Mouse (Mus musculus): ENCODE measurements around the gene Ltb.
"Not testable (repeated sequence)": the region's sequence is repeated elsewhere in the genome, so short reads cannot be mapped to it uniquely, and the experiment has no call there.

Ltb gene

DNA sequence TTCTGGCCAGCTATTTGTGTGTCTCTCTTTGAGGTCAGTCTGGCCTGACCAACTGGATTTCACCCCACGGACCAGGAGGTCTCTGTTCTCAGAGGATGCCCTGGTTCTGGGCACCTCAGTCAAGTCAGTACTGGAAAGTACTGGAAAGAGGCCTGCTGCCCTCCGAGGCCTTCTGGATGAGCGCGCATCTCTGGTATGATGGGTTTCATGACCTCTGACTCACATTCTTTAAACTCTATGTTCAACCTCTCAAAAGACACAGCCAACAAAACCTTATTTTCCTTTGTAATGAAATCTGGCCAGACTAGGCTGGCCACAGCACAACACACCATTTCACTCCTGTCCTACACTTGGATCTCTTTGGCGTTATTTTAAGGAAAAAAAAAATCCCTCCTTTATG lies 31.2 kb downstream of the Ltb start:
- no peak for DNase-seq (ENCODE audit: low spot score)

GRCm38 (mm10) chr17:35226561-35227046 lies 32.4 kb downstream of the Ltb start:
- no peak for DNase-seq (ENCODE audit: low spot score)

GRCm38 (mm10) chr17:35231022-35231421 lies 36.8 kb downstream of the Ltb start:
- no peak for DNase-seq (ENCODE audit: low spot score)

GRCm38 (mm10) chr17:35232043-35232442 lies 37.8 kb downstream of the Ltb start:
- DNase-seq (ENCODE audit: low spot score): peak; percentile 80

DNA sequence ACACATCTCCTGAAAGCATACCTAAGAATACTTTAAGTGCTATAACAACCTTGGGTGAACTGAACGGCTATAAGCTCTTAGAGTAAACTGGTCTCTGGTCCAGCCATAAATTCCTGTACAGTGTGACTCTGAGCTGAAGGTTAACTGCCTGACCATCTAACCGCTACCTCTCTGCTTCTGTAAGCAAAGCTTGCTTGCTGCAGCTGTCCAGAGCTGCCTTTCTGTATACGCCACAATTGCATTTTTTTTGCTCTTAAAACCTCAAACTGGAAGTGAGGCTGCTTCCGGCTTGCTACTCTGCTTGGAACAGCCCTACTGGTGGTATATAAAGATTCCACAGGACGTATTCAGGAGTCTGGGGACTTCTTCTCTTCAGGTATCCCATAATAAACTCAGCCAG lies 38.4 kb downstream of the Ltb start:
- DNase-seq (ENCODE audit: low spot score): no peak

DNA sequence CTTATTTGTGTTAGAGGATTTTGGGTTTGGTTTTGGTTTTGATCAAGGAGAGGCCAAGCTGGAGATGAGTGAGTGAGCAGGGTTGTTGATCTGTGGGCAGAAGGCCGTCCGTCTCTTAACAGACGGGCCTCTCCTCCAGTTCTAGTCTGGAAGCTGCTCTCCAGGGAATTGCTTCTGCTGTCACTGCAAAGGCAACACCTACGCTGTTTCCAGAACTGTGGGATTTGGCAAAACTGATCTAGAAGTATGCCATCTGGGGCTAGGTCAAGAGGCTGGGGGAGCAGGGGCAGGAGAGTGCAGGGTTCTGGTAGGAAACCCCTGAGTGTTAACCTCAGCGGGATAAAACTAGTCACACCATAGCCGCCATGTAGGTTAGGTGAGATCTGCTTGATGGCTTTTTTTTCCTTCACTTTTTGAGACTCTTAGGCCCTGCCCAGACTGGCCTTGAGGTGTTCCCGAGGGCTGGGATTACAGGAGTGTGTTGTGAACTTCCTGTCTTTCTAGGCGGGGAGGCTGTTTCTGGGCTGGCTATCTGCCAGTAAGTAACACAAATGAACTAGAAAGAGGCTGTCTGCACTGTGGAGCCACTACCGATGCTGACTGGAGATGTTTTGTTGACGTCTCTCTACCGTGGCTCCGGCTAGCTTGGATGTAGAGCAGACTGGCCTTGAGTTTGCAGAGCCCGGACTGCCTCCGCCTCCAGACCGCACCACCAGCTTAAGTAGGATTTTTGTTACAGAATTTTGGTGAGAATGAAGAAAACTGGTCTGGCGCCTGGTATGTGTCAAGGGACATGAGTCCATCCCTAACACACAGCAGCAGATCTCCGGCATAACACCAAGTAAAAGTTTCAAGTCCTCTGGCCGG lies 39.1 kb downstream of the Ltb start, which contains the start of gene Atp6v1g2:
Gene Atp6v1g2, plus strand, starts transcription at position 547 of the 867 bp plus-strand sequence.
- peak; percentile 47 for DNase-seq (ENCODE audit: low spot score)

GRCm38 (mm10) chr17:35234090-35234489 lies 39.9 kb downstream of the Ltb start:
- not testable (repeated sequence) for DNase-seq (ENCODE audit: low spot score)

GRCm38 (mm10) chr17:35234903-35235302 lies 40.7 kb downstream of the Ltb start:
- DNase-seq (ENCODE audit: low spot score): no peak

- DNase-seq (ENCODE audit: low spot score): peak; percentile 99
Measured at GRCm38 (mm10) chr17:35235614-35236389, 41.6 kb downstream of the Ltb start, which contains the start of gene Nfkbil1. TSS of gene Nfkbil1 (minus strand) at chr17:35235792.

GRCm38 (mm10) chr17:35236390-35236746 lies 42.1 kb downstream of the Ltb start:
- DNase-seq (ENCODE audit: low spot score): peak; percentile 93

DNA sequence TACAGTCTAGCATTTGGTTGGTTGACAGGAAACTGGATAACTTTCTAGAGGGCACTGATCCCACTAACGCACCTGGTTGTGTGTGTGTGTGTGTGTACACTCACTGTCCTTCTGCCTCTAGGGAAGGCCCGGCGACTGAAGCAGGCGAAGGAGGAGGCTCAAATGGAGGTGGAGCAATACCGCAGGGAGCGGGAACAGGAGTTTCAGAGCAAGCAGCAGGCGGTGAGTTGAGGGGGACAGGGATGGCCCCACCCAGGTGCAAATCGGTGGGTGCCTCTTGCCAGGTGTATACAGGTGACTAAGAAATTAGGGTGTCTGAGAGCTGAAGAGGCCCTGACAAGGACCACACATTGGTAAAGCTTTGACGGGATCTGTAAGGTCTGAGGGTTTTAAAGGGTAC lies 42.8 kb downstream of the Ltb start:
- DNase-seq (ENCODE audit: low spot score): no peak

DNA sequence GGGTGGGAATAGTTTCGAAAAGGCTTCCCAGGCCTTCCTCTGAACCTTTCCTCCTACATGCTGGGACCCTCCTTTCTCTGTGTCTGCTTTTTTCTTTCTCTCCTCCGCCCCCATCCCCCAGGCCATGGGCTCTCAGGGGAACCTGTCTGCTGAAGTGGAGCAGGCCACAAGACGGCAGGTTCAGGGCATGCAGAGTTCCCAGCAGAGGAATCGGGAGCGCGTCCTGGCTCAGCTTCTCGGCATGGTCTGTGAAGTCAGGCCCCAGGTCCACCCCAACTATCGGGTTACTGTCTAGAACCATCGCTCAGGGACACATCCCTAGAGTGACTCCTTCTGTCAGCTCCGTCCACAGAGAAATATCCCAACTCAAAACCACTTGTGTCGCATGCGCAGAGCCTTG lies 43.3 kb downstream of the Ltb start:
- DNase-seq (ENCODE audit: low spot score): no peak

DNA sequence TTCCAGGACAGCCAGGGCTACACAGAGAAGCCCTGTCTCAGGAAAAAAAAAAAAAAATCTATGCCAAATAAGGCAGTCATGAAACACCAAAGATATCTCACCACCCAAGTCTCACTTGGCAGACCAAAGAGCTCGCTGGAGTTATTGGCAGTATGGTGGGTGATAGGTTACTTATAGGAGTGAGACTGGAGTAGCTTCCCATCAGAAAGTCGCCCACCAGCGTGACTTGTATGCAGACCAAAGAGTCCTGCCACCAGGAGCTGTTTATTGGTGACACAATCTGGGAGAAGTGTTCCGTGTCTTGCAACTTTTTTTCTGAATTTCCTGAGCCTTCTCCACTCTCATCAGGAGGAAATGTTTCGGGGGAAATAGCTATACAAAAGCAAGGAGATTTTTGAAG lies 45.5 kb downstream of the Ltb start:
- peak; percentile 53 for DNase-seq (ENCODE audit: low spot score)

DNA sequence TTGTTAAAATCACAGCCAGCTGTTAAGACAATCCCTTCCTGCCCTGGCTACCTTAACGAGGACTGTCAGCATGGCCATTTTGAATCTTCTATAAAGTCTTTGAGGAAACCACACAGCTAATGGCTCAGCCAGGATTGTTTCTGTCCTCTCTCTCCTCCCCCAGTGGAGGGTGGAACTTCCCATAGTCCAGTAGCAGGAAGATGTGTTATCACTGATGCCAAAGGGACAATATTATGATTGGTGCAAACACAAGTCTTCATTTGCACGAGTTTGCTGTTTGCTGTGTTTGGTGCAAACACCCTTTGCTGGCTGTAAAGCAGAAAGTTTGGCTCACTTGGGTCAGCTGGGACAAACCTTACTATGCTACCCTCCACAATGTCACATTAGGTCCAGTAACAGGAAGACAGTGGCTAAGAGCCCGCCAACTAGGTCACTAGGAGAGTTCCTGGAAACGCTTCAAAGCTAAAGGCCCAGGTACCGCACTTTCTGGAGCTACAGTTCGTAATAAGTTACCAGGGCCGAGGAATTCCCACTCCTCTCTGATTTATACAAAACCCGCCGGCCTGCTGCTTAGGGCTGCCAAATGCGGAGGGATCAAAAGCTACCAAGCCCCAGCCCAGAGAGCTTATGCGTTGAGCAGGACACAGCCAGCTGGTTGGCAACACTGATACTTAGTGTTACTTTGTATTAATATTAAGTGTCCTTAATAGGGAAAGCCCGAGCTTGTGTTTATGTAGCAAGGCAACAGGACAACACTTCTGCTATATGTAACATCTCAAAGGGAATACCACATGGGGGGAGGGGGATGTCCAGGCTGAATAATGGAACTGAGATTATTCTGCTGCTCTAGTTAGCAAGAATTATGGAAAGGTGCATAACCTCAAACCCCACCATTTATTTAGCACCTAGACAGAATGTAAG lies 46.4 kb downstream of the Ltb start:
- peak; percentile 72 for DNase-seq (ENCODE audit: low spot score)

DNA sequence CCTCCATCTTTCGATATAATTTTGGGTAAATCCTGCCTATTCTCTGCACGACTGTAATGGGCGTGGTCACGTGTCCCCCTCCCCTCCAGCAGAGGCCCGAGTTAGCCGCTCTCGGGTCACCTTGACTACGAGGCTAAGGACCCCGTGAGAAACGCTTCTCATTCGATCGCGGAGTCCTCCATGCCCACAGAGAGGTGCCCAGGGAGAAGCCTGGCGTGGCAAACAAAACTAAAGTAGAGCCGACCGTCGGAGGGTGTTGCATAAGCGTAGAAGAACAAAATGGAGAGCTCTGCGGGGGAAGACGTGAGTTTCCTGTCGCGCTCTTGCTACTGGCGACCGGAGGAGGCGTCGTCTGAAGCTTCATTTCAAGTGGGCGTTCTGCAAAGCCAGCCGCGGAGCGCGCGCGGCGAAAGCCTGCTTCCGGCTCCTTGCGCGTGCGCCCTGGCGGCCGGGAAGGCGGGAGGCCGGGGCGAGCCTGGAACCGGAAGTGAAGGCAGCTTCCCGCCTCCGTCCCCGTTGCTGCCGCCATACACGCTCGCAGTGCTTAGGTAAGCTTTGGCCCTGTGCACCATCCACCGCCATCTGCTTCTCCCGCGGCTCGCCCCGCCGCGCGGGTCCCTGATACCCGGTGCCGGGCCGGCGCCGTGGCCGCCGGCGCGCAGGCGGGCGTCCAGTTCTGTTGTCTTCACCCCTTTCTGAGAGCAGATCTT lies 47.2 kb downstream of the Ltb start, which contains the start of gene Ddx39b:
Gene Ddx39b, plus strand, starts transcription at position 442 of the 710 bp plus-strand sequence.
- peak; percentile 97 for DNase-seq (ENCODE audit: low spot score)

DNA sequence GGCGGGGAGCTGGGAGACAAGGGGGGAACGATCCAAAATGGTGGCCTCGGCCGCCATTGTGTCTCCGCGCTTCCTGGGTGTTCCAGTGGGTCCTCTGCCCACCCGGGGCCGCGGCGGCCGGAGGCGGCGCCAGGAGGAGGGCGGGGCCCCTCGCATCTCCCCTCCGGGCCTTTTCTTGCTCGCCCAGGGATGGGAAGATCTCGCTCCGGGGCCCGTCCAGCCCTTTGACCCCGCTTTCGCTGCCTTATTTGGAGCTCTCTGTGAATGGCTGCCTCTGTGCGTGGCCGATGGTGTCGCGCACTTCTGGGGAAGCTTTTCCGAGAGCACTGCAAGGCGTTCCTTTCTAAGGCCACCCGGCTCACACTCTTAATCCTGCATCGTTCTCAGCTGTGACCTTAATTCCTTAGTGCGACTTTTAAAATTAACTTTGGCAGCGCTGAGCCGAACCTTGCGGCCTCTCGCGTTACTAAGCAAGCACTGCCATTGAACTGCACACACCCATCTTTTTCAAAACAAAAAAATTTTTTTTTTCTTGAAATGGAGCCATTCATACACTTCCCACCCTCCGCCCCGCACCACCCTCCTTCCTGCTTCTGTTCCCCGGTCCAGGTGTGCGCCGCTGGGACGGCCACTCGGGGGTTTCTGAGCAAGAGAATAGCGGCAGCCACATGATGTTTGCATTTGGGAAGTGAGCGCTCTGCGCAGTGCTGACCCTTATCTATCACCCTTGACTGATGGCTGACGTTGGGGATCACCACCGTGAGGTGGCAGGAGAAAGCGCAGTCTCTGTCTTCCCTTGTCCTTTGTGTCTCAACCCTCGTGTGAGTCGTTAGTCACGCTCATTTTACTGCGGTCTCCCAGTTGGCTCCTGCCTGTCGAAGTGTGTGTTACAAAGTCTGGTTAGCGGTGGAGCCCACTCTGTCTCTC lies 48.0 kb downstream of the Ltb start:
- peak; percentile 80 for DNase-seq (ENCODE audit: low spot score)

DNA sequence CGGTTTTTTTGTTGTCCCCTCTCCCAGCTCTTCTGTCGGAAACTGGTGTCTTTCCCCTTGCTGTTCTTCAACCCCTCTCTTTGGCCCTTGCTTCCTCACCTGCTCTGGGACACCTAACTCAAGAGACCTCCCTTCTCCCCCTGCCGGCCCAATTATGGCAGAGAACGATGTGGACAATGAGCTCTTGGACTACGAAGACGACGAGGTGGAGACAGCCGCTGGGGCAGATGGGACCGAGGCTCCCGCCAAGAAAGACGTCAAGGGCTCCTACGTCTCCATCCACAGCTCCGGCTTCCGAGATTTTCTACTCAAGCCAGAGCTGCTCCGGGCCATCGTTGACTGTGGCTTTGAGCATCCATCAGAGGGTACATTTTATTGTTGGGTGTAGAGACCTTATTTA lies 48.8 kb downstream of the Ltb start:
- DNase-seq (ENCODE audit: low spot score): peak; percentile 76

- DNase-seq (ENCODE audit: low spot score): no peak
Measured at GRCm38 (mm10) chr17:35244999-35245398, 50.8 kb downstream of the Ltb start.

All from adipocyte (in vitro differentiated cells).